Mouse (Mus musculus) urinary bladder, adult 18-20 months (tissue): ENCODE measurements around the gene Gga1.

Source experiments
- DNase-seq, 2 experiments: peaks; one replicate each; pipeline ENCODE4 v3.0.0; 2022; ENCODE audit warnings: low spot score in 2 of 2, mixed read lengths in 2 of 2

Gga1 gene

DNA sequence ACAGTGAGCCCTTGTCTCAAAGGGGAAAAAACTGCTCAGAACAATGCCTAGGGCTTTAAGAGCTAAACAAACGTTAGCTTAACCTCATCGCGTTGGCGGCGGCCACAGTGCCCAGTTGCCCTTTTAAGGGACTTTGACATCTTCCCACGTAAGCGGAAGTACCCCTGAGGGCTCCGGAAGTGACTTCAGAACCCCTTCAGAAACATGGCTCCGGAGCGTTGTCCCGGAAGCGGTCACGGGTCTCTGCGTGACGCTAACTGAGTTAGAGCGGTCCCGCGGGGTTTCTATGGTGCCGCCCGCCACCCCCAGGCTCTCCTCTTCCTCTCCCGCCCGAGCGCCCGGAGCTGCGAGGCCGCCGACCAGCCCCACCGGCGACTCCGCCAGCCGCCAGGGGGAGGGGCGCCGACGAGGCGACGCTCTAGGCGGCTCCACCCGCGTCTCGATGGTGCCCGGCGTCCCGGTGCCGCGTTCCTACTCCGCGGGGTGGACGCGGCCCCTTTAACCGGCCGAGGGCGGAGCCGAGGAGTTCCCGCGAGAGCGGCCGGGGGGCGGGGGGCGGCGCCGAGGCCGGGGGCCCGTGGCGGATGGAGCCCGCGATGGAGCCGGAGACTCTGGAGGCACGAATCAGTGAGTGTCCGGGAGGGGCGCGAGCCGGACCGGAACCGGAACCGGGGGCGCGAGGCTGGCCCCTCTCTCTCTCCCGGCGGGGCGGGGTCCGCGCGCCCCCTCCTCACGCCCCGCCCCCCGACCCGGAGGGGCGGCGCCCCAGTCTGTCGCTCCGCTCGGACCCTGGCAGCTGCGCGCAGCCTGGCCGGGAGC, at the start of gene Gga1:
Gene Gga1, plus strand, starts transcription at position 200 of the 819 bp plus-strand sequence.
- DNase-seq, result peak; percentile 86 to 89

- DNase-seq, result no peak
These were observed 48.7 kb upstream of the Gga1 start for GRCm38 (mm10) chr15:78828315-78828714.

GRCm38 (mm10) chr15:78829636-78830035, 47.4 kb upstream of the Gga1 start:
- DNase-seq, result no peak

GRCm38 (mm10) chr15:78830742-78831719, 46.0 kb upstream of the Gga1 start:
- DNase-seq, result no peak

DNA sequence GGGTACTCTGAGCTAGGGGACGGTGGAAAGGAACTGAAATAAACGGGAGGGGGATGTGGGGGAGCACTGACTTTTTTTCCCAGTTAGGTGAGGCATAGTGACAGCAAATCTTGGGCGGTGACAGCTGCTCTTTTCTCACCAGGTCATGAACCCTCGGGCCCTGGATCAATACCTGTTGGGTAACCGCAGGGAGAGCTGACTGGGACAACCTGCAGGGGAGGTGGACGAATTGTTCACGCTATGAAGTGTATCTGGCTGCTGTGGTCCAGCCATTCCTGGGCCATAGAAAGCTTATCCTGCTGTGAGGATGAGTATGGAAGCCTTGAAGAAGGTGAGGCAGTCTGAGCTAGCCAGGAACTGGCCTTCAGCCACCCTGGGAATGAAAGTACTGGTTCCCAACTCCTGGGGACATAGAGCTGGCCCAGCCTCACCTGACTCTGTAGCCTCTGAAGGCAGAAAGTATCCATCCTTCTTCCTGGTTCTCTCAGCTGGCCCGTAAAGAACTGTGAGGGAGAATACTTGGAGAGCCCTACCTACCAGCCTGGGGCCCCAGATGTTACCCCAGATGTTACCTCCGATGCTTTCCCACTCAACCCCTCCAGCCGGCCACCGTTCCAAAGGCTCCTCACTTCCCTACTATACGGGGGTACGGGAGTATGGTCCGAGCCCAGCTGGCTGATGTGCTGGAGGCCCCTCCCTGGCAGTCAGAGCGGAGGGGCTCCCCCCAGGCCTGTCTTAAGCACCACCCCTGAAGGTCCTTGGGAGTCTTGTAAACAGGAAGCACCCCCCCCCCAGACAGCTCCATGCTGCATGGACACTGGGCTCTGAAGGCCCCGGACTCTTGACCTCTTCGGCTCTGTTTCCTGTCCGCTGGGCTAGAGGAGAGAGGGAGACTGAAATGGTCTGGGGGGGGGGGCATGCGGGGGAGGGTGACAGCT, 45.0 kb upstream of the Gga1 start:
- no peak for DNase-seq

- DNase-seq, result no peak
These were observed 44.3 kb upstream of the Gga1 start for GRCm38 (mm10) chr15:78832701-78833123.

GRCm38 (mm10) chr15:78833582-78833981, 43.4 kb upstream of the Gga1 start:
- DNase-seq, result no peak

DNA sequence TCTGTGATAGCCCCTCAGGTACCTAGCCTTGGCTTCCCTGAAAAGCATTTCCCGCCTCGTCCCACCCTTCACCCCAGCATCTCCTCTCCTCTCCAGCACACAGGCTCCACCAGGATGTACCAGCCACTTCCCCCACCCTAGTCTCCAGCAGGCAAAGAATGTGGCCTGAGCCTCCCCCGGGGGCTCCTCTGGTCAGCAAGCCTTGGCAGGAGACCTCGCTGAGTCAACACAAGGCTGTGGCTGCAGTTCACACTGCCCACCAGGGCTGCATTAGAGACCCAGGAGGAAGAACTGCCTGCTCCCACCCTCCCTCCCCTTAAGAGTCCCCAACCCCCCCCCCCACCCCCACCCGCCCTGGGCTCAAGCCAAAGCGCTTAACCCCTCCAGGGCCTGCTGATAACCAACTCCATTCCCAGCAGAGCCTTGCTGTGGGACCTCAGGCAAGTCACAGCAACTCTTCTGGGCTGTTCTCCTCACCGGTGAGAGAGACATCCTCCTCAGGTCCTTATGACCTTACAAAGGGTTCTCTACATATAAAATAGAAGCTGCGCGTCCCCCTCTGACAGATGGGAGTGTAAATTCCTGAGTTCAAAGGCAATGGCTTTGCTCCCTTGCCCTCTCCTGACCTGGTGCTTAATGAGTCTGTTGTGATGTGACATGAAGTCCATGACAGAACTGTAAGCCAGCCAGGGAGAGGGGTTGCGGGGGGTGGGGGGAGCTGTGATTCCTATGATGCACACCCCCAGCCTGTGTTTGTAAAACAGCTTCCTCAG, 42.6 kb upstream of the Gga1 start:
- DNase-seq, result no peak

DNA sequence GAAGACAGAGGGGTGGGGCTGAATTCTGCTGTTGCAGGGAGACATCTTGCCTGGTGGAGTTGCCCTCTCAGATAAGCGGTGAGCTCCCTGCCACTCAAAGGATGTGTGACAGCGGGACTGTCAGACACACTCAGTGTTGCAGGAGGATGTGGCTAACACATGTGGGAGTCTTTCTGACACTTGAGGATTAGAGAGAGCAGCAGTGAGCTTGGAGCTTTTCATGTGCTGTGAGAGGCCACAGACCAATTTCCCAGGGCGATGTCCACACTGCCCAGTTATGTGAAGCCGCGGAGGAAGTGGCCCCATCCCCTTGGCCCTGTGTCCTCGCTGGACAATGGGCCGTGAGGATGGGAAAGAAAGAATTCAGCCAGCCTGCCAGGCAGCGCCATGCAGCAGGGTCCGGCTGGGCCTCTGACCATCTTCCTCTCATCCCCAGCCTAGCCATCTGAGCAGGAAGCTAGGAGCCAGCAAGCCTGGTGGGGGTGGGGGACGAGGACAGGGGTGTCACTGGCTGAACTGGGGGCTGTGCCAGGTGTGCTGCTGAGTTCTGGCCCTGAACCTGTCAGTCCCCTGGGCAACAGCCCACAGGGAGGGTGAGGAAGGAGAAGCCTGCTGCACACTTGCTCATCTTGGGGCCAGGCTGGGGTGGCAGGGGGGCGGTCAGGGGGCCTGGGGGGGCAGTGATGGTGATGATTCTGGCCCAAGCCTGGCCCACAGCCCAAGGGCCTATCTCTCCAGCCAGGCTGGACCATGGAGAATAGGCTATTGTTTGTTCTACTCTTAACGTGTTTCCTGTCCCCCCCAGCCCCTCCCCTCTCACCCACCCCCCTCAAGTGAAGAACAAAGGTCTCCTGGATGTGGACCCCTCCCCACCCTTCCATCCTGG, 41.5 kb upstream of the Gga1 start:
- DNase-seq, result no peak

- DNase-seq, result no peak
These were observed 40.8 kb upstream of the Gga1 start for GRCm38 (mm10) chr15:78836086-78836621.

DNA sequence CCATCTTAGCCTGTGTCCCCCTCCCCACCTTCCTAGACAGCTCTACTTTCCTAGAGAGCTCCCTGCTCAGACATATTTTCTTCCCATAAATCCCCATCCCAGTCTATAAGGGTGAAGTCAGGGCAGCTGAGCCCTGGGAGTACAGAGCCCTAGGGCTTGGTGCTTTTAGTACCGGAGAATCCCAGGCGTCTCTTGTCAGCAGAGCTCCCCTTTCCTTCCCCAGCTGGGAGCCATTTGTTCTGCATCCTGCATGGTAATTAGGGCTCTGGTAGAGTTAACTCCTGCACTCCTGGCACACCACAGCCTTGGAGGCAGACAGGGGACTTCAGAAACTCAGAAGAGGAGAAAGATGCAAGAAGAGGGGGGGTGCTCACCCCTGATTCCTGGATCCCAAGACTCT, 37.2 kb upstream of the Gga1 start:
- DNase-seq, result no peak

- peak in 1 of 2 experiments; percentile 54 for DNase-seq
These were observed 36.7 kb upstream of the Gga1 start for GRCm38 (mm10) chr15:78840241-78840640.

DNA sequence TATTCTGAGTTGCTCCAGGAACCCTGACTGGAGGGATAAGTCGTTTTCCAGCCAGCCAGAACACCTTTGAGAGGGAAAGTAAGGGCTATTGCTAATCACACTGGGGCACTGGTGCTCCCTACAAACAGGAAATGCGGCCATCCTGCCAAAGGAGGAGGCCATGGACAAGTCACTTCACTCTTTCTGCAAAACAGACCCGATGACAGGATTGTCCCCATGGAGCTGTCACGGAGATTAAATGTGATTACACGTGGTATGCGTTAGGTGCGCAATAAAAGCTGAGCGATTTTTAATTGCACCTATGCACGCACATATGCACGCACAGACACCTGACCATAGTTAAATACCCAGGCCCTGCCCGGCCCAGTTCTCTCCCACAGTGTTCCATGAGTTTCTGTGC, 36.2 kb upstream of the Gga1 start:
- no peak for DNase-seq

- DNase-seq, result no peak
These were observed 35.7 kb upstream of the Gga1 start for GRCm38 (mm10) chr15:78841161-78841790.

DNA sequence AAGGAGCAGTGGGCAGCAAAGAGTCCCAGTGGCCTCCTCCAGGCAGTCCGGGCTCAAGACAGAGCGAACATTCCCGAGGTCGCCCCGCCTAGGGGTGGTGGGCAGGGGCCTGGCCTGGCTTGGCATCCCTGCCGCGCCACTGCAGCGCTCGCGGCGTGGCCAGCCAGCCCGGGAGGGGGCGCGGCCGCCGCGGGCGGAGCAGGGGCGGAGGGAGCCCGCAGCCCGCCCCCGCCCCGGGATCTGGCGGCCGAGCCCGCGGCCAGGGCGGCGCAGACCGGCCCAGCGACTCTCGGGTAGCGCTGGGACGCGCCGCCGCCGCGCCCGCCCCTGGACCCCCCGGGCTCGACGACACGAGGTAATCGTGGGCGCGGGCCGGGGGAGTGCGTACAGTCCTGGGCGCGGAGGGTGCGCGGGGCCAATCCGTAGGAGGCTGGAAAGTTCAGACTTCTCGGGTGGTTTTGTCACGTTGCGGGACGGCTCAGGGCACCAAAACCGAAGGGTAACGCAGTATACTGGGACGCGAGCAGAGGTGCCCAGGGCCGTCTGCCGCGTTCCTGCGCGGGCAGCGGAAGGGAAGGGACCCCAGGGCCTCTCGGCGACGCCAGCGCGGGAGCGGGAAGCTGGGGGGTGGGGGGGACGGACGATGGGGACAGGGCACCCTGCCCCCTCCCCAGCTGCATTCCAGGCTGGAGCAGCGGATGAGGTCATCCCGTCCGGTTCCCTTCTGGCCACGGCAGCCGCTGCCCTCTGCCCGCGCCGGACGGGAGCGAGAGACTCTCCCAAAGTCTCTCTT, 34.4 kb upstream of the Gga1 start, which contains the start of gene Cdc42ep1:
Gene Cdc42ep1, plus strand, starts transcription at position 254 of the 793 bp plus-strand sequence.
- DNase-seq, result peak in 1 of 2 experiments; percentile 50

- no peak for DNase-seq
These were observed 33.2 kb upstream of the Gga1 start for GRCm38 (mm10) chr15:78843581-78844469.

GRCm38 (mm10) chr15:78844791-78845190, 32.2 kb upstream of the Gga1 start:
- DNase-seq, result peak in 1 of 2 experiments; percentile 55
